Mouse (Mus musculus): ENCODE results near the gene Sun2.

DNA sequence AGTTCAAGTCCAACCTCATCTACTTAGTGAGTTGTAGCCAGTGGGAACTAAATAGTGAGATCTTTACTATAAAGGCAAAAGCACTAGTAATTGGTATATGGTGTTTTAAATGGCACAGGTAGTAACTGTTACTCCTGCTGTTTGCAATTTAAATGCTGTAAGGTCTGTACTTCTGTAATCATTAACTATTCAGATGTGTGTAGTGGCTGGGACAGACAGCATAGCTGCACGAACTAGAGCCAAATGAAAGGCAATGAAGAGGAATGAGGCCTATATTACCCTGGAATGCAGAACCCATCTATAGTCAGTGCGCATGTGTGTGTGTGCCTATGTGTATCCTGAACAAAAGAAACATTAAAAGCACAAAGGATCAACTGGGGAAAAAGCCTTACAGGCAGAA, 64.4 kb downstream of the Sun2 start:
- TF ChIP-seq CTCF (IDR thresholded peaks at IDR 0.05; ENCODE audit: extremely low read depth, insufficient read depth, low read length), result no peak
- no peak for TF ChIP-seq POLR2A (IDR thresholded peaks at IDR 0.05; ENCODE audit: extremely low read depth, insufficient read depth, low read length)

Data from cortical plate, adult 2 months (tissue).